Mouse (Mus musculus) cerebellum, postnatal 4 days (tissue): ENCODE results near the gene Ifnb1.
"Not testable (repeated sequence)": the region's sequence is repeated elsewhere in the genome, so short reads cannot be mapped to it uniquely, and the experiment has no call there.

Source experiments
- DNase-seq, 2 experiments: peaks; one replicate each; pipeline ENCODE4 v3.0.0; 2022; ENCODE audit warnings: low spot score in 2 of 2, mixed read lengths in 1 of 2

Gene Ifnb1

GRCm38 (mm10) chr4:88522674-88523073 is at the start of gene Ifnb1:
Gene Ifnb1 (minus strand): TSS chr4:88522774.
- DNase-seq, result no peak

DNA sequence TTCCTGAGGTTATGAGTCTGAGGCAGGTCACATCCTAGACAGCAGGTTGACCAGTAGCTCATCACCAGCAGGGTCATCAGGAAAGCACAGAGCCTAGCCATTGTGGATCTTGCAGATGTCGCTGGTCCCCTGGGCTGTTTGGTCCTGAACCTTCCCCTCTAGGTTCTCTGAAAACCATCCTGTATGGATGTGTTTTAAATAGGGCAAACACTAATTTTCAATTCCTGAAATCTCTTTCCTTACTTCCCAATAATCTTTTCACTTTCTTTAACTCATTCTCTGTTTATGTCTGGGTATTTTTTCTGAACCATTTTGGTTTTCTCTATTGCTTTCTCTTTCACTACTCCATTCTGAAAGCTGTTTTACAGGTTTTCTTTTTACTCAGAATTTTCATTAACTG is 49.1 kb upstream of the Ifnb1 start, which contains the start of gene Ifna14:
TSS of gene Ifna14 (minus strand) at position 101 of the 400 bp plus-strand sequence.
- DNase-seq, result no peak

GRCm38 (mm10) chr4:88561791-88562190 is 39.2 kb upstream of the Ifnb1 start:
- DNase-seq, result no peak

DNA sequence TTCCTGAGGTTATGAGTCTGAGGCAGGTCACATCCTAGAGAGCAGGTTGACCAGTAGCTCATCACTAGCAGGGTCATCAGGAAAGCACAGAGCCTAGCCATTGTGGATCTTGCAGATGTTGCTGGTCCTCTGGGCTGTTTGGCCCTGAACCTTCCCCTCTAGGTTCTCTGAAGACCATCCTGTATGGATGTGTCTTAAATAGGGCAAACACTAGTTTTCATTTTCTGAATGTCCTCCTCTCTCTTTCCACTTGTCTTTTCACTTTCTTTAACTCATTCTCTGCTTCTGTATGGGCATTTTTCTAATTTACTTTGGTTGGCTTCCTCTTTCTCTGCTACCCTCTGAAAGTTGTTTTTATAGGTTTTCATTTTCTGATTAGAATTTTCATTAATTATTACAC is 35.6 kb upstream of the Ifnb1 start, which contains the start of gene Ifna15:
TSS of gene Ifna15 (minus strand) at position 101 of the 400 bp plus-strand sequence.
- DNase-seq, result not testable (repeated sequence)

GRCm38 (mm10) chr4:88550161-88550945 is 27.8 kb upstream of the Ifnb1 start:
- peak; percentile 25 to 50 for DNase-seq

GRCm38 (mm10) chr4:88547986-88548385 is 25.4 kb upstream of the Ifnb1 start:
- DNase-seq, result no peak

DNA sequence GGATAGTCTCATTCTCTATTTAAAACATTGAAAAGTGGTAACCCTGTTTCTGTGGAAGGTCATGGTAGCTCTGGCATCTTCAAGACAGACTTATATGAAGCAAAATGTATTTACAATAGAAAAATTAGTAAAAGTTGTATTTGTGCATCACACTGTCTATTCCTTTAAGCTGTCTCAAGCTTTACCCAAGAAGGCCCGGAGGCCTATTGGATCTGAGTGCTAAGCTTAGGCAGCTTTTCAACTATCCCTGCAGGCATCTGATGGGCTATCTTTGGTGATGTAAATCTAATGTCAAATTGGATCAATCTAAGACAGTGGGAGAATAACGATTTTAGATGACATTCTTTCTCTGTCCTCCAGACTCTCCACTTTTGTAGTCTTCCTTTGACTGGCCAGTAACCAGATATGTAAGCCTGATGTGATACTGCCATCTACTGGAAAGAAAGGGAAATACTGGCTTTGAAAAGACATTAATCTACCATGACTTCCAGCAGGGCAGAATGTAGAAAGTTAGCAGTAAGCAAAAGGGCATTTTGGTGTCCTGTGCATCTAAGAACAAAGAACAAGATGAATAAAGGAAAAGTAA is 21.2 kb upstream of the Ifnb1 start:
- no peak for DNase-seq

GRCm38 (mm10) chr4:88537328-88537727 is 14.8 kb upstream of the Ifnb1 start:
- no peak for DNase-seq

- DNase-seq, result no peak
Measured at GRCm38 (mm10) chr4:88536640-88537039, 14.1 kb upstream of the Ifnb1 start.

DNA sequence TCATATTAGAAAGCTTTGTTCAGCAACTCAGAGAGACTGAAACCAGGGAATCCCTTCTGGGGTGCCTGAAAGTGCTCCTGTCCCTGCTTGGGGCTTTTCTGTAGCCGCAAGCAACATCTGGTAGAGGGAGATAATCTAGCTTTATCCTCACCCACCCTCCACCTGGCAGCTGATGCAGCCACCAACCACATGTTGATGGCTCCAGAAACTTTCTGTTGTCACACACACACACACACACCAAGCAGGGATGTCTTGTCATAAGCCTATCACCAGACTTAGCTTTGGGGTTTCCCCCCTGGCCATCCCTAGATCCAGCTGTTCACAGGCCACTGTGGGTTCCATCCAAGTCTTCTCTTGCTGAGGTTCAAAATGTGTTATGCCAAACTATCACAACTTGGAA is 13.2 kb upstream of the Ifnb1 start:
- DNase-seq, result no peak

DNA sequence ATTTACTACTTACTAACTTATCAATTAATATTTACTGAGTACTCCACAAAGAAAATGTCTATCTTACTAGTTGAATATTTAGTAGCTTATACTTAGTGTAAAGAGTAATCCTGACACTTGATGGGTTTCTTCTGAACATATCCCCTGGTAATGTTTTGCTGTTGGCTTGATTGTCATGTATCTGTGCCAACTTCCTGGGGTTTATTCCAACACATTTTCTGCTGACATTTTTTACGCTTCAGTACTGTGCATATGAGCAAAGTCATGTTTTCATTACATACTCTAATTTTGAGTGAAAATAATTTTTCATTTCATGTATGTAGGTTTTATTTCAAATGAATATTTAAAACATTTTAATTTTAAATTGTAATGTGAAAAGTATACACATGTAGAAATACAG is 12.3 kb upstream of the Ifnb1 start:
- DNase-seq, result no peak

- DNase-seq, result no peak
Measured at GRCm38 (mm10) chr4:88533499-88533898, 10.9 kb upstream of the Ifnb1 start.

DNA sequence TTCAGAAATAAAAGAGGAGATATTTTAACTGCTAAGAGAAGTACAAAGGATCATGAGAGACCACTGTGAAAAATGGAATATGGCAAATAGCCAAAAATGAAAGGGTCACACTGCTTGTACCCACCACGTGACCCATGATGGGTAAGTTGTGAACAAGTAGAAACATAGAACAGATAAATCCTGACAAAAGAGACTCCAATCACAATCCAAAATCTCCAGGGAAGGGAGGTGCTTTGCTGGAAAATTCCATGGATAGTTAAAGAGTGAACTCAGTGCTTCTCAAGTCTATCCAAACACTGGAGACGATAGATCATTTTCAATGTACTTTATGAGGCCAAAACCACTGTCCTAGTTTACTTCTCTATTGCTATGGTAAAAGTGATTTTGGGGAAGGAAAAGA is 8.3 kb upstream of the Ifnb1 start:
- DNase-seq, result no peak

GRCm38 (mm10) chr4:88530271-88530670 is 7.7 kb upstream of the Ifnb1 start:
- DNase-seq, result no peak

DNA sequence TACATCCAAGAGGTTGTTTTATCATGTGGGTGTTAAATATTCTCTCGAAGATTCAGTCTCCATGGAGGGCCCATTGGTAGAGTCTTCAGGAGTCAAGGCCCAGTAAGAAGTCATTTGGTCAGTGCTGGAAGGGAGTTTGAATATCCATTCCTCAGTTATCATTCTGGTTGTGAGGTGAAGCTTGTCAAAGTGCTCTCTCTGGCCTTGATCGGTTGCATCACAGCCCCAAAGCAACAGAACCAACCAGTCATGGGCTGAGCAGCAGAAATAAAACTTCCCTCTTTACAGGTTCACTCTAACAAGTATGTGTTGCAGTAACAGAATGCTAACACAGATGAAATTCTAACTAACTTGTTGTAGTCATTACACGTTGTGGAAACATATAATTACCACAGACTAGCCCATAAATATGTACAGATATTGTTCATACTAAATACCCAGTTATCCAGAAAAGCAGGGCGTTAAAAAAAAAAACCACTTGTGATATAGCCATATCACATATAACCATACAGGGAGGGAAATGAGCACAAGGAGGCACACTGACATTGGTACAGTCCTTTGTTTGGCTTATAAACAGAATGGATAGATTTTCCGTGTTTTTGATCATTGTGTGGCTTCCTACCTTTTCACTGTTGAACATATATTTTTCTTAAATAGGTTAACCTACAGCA is 3.9 kb upstream of the Ifnb1 start:
- DNase-seq, result no peak

DNA sequence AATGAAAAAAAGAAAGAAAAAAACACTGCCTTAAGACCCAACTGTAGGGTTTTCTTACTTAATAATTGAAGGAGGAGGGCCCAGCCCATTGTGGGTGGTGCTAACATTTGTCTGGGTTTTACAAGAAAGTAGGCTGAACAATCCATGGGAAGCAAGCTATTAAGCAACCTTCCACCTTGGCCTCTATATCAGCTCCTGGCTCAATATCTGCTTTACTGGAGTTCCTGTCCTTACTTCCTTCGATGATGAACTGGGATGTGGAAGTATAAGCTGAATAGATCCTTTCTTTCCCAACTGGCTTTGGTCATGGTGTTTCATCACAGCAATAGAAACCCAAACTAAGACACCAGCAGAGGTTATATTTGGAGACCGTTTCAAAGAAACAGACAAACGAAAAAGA is 2.8 kb upstream of the Ifnb1 start:
- no peak for DNase-seq

- DNase-seq, result no peak
Measured at GRCm38 (mm10) chr4:88523241-88523640, 667 bp upstream of the Ifnb1 start.

GRCm38 (mm10) chr4:88517957-88518356 is 4.6 kb downstream of the Ifnb1 start:
- no peak for DNase-seq

- DNase-seq, result no peak
Measured at GRCm38 (mm10) chr4:88515711-88516211, 6.8 kb downstream of the Ifnb1 start.

DNA sequence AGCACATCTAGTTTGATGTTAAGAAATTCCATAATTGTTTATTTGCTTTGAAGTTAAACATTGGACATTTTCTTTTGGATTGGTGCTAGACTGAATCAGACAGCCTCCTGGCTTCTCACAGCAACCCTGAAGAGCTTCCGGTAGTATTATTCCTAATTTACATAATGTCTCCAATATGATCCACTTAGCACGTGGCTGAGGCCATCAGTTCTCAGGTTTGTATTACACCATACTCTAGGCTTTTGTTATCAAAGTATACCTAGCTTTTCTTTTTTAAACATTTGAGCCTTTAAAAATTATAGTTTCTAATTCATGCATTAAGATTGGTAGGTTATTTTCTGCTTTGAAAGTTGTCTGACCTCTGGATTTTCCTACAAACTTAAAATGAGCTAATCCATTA is 7.3 kb downstream of the Ifnb1 start:
- no peak for DNase-seq

GRCm38 (mm10) chr4:88514403-88514802 is 8.2 kb downstream of the Ifnb1 start:
- peak in 1 of 2 experiments; percentile 30 for DNase-seq

DNA sequence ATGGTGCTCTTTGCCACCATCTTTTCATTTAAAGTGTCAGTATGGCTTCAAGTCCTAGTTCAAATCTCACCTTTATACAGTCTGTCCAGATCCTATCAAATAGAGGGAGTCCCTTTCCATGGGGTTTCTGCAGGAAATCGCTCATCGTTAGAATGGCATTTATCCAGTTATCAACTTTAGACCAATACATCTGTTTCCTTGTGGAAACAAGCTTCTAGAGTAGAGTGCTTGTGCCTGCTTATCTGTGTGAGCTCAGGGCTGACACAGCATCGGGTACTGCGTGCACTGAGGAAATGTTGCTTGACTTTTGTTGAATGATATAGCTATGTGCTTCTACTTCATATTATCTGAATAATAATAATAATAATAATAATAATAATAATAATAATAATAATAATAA is 8.8 kb downstream of the Ifnb1 start:
- DNase-seq, result no peak

- DNase-seq, result no peak
Measured at GRCm38 (mm10) chr4:88503753-88504152, 18.8 kb downstream of the Ifnb1 start.
